Mouse (Mus musculus): ENCODE results near the gene Cnksr1.

The Cnksr1 gene

DNA sequence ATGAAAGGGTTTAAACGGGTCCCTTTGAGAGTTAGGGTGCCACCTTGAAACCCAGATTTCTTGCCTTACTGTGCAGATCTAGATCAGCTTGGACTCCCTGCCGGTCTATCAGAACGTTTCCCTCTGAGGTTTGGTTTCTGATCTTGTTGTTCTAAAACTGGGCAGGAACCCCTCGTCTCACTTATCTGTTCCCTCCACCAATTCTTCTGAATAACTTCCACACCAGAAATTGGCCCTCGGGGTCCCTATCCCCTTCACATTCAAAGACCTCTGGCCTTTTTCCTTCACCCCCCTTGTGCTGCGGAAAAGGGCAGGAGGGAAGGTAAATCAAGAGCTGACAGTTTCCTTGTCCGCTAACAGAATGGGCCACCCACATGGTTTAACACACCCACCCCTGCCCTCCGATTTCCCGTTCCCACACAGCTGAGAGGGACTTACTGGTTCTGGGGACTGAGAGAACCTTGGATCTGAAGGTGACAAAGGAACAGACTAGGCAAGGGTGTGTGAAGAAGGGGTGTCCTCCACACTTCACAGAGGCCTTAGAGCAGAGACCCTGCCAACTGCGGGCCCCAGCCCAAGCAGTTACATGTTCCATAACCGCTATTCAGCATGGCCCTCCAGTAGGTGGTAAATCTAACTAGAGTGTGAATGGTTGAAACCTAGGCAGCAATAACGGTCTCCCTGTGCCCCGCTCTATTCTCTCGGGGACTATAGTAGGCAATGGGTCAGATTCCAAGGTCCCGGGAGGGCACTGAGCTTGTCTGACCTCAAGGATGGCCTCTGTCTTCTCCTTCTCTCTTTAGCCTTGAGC is 14.9 kb upstream of the Cnksr1 start:
- DNase-seq (ENCODE audit: low read depth, low spot score): no peak

DNA sequence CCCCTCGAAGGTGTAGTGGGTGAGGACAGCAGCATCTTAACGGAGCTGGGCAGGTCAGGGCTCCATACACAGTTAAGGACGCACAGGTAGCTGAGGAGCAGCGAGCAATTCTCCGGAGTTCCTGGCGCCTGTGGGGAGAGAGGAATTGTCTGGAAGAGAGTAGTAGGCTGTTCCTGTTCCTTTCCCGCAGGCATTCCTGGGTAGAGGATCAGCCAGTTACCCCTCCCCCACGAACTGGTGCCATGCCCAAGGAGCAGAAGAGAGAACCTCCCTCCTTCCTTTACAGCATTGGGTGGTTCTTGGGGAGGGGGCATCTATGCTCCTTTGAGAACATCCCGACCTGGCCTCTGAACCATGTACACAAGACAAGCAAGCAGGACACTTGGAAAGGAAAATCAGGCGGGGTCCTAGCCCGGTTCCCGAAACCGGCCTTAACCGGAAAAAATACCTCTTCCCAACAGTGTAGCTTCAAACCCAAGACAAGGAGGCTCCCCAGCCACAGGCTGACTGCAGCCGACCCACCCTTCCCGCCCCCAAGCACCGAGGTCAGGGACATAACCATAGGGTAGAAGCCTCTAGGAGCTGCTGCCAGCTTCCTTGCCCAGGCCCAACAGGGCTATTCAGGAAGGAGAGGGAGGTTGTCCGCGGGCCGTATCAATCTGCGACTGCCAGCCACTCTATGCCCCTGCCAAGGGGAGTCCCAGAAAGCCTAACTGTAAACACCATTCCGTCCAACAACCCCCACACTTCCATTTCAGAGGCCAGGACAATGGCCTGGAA is 14.1 kb upstream of the Cnksr1 start:
- DNase-seq (ENCODE audit: low read depth, low spot score): no peak

DNA sequence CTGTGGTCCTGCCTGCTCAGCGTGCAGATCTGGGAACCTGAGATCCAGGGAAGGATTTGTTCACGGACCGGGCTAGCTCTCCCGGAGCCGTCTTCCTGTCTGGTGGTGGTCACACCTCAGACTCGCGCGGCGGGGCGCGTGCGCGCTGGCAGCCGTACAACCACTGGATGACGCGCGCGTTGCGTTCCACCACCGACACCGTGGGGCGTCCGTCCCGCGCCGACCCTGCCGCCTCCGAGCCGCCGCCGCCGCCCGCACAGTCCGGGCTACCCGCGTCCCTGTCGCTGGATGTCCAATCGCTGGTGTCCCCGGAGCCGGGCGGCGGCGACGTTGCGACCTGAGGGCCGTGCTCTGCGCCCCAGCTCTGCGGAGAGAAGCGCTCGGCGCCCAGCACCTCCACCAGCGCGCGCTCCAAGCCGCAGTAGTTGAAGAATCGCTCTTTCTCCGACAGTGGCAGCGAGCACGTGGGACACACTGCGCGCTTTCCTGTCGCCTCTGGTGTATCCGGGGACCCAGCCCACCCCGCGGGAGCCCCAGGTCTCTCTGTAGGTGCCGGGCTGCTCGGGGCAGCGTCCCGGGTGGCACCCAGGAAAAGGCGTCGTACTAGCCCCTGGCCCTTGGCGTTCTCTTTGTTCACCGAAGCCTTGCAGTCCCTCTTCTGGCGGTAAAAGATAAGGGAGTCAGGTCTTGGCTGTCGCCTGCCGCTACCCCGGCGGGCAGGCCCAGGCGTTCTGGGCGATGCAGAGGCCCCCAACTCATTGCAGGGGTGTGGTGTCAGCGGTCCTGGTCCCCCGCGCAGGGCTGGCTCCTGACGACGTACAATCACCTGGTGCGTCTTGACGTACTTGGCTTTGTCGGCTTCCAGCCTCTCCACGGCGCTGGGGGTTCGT is 13.3 kb upstream of the Cnksr1 start:
- peak; percentile 22 for DNase-seq (ENCODE audit: low read depth, low spot score)

DNA sequence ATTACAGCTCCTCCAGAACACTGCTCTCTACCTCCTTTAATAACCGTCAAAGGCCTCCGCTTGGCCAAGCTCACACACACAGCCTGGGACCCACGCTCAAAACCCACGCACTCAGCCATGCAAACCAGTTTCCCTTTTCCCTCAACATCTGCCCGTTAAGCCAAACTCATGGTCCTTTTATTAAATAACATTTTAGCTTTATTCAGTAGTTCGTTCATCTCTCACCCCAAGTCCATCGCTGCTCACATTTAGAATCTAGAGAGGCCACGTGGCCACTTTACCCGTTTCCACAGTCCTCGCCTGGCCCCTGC is 12.7 kb upstream of the Cnksr1 start:
- DNase-seq (ENCODE audit: low read depth, low spot score): no peak

DNA sequence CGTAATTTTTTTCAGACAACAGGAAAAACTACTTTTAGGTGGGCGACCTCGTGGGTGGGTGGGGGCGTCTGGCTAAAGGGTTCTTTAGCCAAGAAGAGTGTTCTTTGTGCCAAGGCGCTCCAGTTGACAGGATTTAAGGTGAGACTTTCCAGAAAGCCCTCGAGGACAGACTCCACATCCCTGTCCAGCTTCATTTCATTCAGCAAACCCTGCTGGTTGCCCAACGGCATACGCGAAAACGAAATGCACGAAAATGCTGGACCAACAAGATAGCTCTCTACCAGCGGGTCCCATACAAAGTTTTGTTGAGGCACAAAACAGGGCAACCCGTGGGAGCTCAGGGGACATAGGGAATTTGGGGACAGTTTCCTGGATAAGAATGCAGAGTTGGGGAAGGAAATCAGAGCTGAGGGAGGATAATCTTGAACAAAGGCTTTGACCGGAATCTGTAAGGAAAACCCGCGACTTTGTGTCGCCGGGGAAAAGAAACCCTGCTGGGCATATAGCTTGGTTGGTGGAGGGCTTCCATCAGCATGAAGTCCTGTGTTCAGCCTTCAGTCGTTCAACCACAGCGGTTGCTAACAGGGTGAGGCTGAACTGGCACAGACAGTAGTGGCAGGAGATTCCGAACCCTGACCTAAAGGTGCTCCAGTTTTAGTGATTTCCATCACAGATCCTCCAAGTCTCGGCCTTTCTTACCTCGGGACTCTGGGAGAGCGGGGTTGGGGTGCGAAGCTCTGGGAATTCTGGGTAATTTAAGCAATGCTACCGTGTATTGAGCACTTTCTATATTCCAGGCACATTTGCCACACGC is 12.1 kb upstream of the Cnksr1 start:
- no peak for DNase-seq (ENCODE audit: low read depth, low spot score)

DNA sequence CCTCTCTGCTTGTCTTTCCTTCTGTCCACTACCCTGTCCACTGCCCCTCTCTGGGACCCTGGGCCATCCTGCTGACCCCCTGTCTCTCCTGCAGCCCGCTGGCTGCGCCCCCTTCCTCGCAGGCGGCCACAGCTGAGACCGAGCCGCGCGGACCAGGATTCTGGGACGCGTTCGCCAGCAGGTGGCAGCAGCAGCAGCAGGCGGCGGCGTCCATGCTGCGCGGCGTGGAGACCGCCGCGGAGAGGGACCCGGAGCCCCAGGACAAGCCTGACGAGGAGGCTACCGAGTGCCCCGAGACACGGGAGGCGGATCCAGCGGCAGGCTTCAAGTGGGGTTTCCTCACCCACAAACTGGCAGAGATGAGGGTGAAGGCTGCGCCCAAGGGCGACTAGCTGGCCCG is 11.5 kb upstream of the Cnksr1 start:
- no peak for DNase-seq (ENCODE audit: low read depth, low spot score)

DNA sequence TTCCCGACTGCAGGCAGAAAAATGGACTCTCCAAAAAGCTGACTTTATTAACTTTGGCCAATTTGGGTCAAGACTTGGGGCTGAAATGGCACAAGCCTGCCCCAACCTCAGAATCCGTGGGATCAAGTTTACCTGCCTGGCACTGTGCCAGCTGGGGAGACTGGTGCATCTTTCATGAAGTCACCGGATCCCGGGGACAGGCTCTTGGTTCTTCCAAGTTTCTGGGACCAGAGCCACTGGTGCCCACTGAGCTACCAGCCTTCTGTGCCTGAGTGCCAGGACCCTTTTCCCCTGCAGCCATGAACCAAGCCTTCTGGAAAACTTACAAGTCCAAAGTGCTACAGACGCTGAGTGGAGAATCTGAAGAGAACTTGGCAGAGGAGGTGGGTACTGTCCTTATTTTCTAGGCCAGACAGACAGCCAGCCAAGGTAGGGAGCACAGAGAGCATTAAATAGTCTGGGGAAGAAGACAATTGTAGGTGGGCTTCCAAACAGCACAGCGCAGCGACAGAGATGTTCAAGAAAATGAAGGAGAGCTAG is 8.6 kb upstream of the Cnksr1 start, which contains the start of gene Gm30191:
Gm30191 (plus strand) TSS at position 217 of the 540 bp plus-strand sequence.
- no peak for DNase-seq (ENCODE audit: low read depth, low spot score)

DNA sequence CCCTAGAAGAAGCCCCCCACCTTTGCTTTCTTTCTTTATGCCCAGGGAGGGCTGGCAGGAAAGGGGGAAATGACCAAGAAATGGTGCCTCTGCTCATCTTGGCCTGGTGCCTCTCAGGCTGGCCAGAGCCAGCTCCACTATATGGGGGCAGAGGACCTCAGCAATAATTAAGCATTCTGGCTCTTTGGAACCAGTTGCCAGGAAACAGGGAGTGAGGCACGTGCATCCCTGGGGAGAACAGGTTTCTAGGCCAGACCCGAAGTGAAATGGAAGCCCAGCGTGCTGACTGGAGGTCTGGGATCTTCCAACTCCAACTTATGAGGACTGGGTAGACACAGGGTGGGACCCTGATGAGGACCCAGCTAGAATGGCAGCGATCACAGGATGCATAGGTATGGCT is 8.1 kb upstream of the Cnksr1 start:
- no peak for DNase-seq (ENCODE audit: low read depth, low spot score)

DNA sequence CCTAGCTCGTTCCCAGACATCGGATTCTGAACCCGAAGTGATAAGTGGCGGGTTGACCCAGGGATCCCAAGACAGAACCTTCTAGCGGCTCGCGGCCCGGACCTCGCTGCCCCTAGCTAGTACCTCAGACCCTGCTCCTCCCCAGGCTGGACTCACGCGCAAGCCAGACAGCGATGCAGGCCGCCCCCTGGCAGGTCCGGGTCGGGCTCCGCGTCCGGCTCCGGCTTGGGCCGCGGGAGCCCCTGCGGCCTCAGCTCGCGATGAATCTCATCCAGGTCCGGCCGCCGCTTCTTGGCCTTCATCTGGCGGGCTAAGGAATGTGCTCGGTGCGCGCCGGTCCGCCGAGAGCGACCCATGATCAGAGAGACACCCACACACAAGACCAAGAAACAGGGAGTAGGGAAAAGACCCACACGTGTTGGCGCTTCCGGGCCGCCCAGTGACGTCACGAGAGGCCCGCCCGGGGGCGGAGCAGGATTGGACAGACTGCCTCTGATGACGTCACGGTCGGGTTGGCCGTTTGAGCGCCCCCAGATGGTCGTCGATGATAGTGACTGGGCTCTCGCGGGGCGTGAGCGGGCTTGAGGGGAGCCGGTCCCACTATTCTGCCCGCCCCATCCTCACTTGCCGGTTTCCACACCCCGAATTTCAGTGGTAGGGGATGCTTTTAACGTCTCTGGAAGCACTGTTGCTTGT is 7.1 kb upstream of the Cnksr1 start, which contains the start of gene Zfp593:
Zfp593 (minus strand) TSS at position 445 of the 696 bp plus-strand sequence.
- DNase-seq (ENCODE audit: low read depth, low spot score): peak; percentile 72

DNA sequence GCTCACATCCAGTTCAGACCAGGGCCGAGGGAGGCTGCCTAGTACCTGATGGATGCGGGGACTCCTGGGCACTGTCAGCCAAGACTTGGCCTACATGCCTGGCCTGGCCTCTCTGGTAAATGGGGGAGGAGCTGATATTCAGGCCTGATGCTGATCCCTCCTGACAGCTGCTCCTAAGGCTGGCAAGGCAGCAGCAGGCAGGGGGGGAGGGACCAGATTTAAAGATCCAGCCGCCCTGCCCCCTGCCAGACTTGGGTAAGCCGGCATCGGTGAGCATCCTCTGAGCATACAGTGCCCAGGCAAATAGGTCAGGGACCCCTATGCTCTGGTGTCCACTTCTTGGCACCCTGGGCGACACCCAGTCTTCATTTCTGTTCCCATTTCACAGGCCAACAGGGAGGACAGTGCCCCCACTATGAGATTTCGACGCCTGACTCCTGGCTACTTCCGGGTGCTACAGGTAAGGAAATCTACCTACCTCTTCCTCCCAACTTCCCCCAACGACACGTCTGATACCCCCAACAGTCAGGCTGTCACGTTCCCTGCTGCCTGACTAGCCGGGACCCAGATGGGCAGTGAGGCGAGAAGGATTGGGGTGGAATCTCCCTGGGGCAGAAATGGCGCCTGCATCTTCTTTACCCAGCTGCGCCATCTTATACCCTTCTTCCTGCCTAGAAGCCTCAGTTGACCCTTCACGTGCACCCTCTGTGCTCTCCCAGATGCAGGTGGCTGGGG is 5.5 kb upstream of the Cnksr1 start, which contains the start of gene E130218I03Rik:
E130218I03Rik (plus strand) TSS at position 147 of the 735 bp plus-strand sequence.
- no peak for DNase-seq (ENCODE audit: low read depth, low spot score)

DNA sequence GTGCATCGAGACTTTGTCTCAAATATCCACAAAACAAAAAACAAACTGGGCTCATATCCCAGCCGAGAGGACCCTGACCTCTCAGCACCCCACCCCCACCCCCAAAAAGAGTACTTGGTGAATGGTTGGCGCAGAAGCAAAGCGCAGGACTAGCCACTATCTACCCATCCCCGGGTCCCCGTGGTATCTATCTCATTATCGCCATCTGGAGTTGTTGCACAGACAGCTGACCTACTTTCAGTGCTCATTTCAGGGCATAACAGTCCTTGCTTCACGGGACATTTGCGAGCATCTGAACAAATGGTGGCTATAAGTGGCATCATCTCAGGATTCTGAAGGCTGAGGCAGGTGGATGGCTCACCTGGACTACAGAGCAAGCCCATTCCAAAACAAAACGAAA is 487 bp upstream of the Cnksr1 start:
- DNase-seq (ENCODE audit: low read depth, low spot score): no peak

DNA sequence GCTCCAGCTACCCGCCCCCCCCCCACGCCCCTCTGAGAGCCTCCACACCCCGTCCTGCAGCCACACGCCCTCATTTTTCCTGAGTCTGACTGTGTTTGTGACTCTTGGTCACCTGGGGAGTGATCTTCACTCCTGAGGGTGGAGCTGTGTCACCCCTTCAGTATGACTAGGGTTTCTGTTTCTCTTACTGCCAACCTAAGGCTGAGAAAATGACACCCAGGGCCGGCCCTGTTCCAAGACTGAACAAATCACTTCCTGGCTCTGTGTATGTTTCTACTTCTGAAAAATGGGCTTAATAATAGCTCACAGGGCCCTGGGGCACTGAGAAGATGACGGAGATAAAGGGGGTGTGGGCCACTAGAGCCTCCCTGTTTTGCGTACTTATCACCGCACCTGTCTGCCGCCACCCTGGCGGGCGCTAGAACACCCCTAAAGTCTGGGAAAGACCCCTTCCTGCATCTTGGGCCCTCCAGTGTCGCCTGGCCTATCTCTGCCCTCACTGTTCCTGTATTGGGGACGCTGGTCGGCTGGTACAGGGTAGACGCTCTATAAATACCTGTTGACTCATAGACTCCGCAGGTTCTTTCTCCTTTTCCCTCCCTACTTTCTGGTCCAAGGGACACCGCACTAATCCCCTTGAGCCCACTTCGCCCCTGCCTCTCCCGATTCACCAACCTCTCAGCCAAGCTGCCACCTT is 469 bp downstream of the Cnksr1 start:
- DNase-seq (ENCODE audit: low read depth, low spot score): no peak

DNA sequence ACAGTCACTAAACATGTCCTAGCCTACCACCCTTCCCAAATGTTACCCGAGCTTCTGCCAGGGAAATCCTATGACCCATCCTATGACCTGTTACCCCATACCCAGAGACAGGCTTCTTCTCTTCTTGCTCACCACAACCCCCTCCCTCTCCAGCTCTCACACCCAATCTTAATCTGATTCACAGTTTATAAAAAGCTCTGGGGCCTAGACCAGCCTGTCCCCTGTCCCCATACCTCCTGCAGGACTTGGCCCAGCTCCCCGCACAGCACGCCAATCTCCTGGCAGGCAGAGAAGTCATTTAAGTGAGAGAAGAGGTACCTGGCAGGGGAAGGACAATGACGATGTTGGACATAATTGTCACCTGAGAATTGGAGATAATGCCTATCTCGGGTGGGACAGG is 3.3 kb downstream of the Cnksr1 start:
- DNase-seq (ENCODE audit: low read depth, low spot score): no peak

DNA sequence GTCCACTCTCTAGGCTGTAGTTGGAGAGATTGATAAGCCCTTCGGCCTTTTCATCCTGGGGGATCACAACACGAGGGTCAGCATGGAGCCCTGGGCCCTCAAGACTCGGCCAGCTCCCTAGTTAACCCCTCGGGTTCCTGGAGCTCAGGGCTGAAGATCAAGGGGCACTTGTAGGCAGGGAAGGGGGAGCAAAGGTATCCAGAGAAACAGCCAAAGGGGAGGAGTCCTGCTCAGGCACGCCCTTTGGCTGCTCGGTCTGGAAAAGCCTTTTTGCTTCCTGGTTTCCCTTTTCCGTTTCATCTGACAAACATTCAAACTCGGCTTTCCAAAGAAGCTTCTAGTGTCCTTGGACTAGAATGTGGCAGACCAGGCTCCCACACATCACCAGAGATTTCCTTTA is 7.8 kb downstream of the Cnksr1 start:
- no peak for DNase-seq (ENCODE audit: low read depth, low spot score)

DNA sequence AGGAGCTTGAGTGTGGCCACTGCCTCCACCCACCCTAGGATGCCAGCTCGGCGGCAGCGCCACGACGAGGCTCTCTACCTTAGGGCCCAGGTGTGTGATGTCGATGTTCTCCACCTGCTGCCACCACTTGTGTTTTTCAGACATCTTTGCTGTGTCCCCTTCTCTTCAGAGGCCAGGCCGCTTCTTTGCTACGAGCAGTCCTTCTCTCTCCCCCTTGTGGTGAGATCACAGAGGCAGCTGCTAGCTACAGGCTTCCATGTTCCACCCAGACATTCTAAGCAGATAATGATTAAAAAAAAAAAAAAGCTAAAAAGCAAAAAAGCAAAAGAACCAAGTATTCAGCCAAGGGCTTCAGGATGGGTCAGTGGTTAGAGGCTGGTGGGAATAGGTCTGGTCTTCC is 11.0 kb downstream of the Cnksr1 start, which contains the start of gene Catsper4:
Catsper4 (minus strand) TSS at position 190 of the 400 bp plus-strand sequence.
- DNase-seq (ENCODE audit: low read depth, low spot score): no peak

DNA sequence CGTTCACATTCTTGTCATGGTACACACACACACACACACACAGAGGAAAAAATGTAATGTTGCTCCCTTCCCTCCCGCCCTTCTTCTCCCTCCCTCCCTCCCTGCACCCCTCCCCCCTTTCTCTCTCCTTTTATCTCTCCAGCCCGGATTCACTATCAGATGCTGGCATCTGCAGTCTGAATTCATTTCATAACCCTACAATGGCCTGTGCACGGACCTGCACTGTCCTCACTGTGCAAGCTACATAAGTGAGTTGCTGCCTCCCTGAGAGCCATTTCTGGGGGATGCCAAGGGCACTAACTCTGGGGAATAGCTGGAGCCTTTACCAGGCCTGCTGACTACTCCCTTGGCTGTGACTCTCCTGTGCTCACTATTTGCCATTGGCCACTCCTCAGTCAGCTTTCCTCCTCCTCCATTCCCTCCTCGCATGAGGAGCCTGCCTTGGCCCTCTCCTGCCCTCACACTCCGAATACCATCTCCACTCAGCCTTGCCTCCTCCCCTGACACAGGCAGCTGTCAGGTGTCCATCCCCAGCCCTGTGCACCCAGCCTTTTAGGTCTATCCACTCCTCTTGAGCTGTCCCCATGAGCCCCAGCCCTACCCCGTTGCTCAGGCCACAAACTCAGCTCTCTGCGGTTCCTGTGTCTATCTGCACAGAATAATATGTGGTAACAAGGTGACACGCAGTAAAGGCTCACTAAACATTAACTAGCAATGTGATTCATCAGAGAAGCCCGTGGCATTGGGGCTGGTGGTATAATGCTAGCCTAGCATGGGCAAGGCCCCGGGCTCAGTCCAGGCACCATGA is 15.2 kb downstream of the Cnksr1 start:
- DNase-seq (ENCODE audit: low read depth, low spot score): no peak

DNA sequence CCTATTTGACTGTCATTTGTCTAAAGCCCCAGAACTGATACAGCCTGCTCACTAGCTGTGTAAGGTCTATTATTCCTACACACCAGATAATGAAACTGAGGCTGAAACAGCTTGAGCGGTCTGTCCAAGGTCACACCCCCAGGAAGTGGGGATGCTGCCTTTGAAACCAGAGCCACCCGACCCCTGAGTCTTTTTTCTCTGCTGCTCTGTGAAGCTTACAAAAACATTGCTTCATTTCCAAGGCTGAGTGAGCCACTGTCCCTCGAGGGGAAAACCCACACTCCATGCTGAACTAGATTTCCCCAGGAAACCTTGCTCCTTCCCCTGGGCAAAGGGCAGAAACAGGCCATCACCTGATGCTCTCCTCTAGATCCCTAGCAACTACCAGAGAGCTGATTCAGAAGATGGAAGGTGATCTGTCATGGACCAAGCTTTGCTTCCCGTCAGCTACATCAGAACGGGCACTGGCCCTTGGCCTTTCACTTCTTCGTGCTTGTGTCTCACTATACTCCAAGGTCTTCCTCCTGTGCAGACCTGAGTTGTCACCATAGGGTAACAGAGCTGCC is 31.6 kb downstream of the Cnksr1 start:
- DNase-seq (ENCODE audit: low read depth, low spot score): no peak
